Mouse (Mus musculus) intestine, embryonic 16.5 days (tissue): ENCODE measurements around the gene Fntb. TPM values are rescaled to one million over a fixed set of nuclear protein-coding genes. Genes with fewer than 3 reads are reported as not detected.
A peak's percentile ranks its signal among the peaks of the same experiment; 100 is the strongest.

Experiments used
- ATAC-seq: fragments of 200-750 bp; cut with Nextera tagmentation; 2 replicates; pipeline ENCODE4 v1.8.0; 2017; ENCODE audit warnings: moderate TSS enrichment, moderate library complexity
- H3K27ac ChIP-seq: fragments of 300-500 bp; sonication (generic); 2 replicates; pipeline ENCODE4 v1.5.1; 2014; ENCODE audit warnings: mild to moderate bottlenecking, low read length
- H3K27me3 ChIP-seq: fragments of 300-500 bp; sonication (generic); replicated peaks from 2 replicates; pipeline ENCODE4 v1.6.1; 2014; ENCODE audit warnings: low read length, control low read depth, mixed read lengths; ENCODE audit not compliant: control insufficient read depth, insufficient read depth
- H3K36me3 ChIP-seq: fragments of 300-500 bp; sonication (generic); 2 replicates; pipeline ENCODE4 v1.6.1; 2014; ENCODE audit warnings: low read length, control low read depth; ENCODE audit not compliant: control insufficient read depth, insufficient read depth
- H3K4me1 ChIP-seq: fragments of 300-500 bp; sonication (generic); 2 replicates; pipeline ENCODE4 v1.6.1; 2014; ENCODE audit warnings: low read length, control low read depth, mixed read lengths; ENCODE audit not compliant: control insufficient read depth, insufficient read depth
- H3K4me2 ChIP-seq: fragments of 300-500 bp; sonication (generic); 2 replicates; pipeline ENCODE4 v1.6.1; 2014; ENCODE audit warnings: low read depth, low read length, control low read depth
- H3K4me3 ChIP-seq: fragments of 300-500 bp; sonication (generic); 2 replicates; pipeline ENCODE4 v1.5.1; 2014; ENCODE audit warnings: mild to moderate bottlenecking, low read length
- H3K9ac ChIP-seq: fragments of 300-500 bp; sonication (generic); 2 replicates; pipeline ENCODE4 v1.6.1; 2014; ENCODE audit warnings: low read depth, low read length
- H3K9me3 ChIP-seq: fragments of 300-500 bp; sonication (generic); 2 replicates; pipeline ENCODE4 v1.6.1; 2016; ENCODE audit warnings: low read length, control low read depth; ENCODE audit not compliant: control insufficient read depth
- WGBS: fragments of 180-500 bp; shearing (Covaris S2); extraction: QIAGEN DNeasy Blood & Tissue Kit; methylation state at CpG from one replicate; pipeline ENCODE4 v1.1.7; 2014; 5-methylcytosine and 5-hydroxymethylcytosine counted together
- polyA plus RNA-seq: library from polyadenylated mRNA; unstranded; fragments of >200 nt; fragmentation: Nextera tagmentation; extraction: Ambion mirVana; gene quantifications from 2 replicates; pipeline ENCODE4 v1.2.1, GENCODE M21; 2015

Gene Fntb
- polyA plus RNA-seq, 1 experiment from 2014 or later = 29.5 TPM

- Histone ChIP-seq H3K9ac (no peak overlapping the region), H3K4me1 (peaks cover 2% of the 10 kb centered on the region; the same call in 1 of the 2 replicates), H3K27ac (no peak overlapping the region), H3K36me3 (peaks cover 2% of the 10 kb centered on the region; the same call in 1 of the 2 replicates), H3K4me3 (no peak overlapping the region), H3K27me3 (no peaks in the 10 kb centered on the region), H3K4me2 (no peak overlapping the region), H3K9me3 (no peaks in the 10 kb centered on the region)
- 0 out of 2 replicates have a peak, but pooled peaks have one; percentile 29 for ATAC-seq
- WGBS = 91% methylated on average over 11 of the region's 11 CpGs
Observed at GRCm38 (mm10) chr12:76889404-76890184, 124.2 kb downstream of the Fntb start.

- Histone ChIP-seq H3K27me3 (no peaks in the 10 kb centered on the region), H3K9me3 (no peaks in the 10 kb centered on the region), H3K4me1 (no peaks in the 10 kb centered on the region), H3K9ac (no peak overlapping the region), H3K4me3 (no peak overlapping the region), H3K36me3 (peaks cover 2% of the 10 kb centered on the region; the same call in 1 of the 2 replicates), H3K27ac (no peak overlapping the region), H3K4me2 (no peak overlapping the region)
- WGBS = 81% methylated on average over 3 of the region's 3 CpGs
- ATAC-seq = no peak
Observed at GRCm38 (mm10) chr12:76891160-76891559, 125.8 kb downstream of the Fntb start.

- Histone ChIP-seq H3K4me3 (no peak overlapping the region), H3K27ac (no peak overlapping the region), H3K4me1 (no peaks in the 10 kb centered on the region), H3K27me3 (no peaks in the 10 kb centered on the region), H3K9me3 (no peaks in the 10 kb centered on the region), H3K4me2 (no peak overlapping the region), H3K9ac (no peak overlapping the region), H3K36me3 (peaks cover 2% of the 10 kb centered on the region; the same call in 1 of the 2 replicates)
- WGBS = 83% methylated on average over 16 of the region's 16 CpGs
- peak; percentile 54 for ATAC-seq
Observed at GRCm38 (mm10) chr12:76892910-76893695, 127.7 kb downstream of the Fntb start.

GRCm38 (mm10) chr12:76894792-76895559, 129.6 kb downstream of the Fntb start:
- no peak overlapping the region for H3K27ac ChIP-seq
- no peaks in the 10 kb centered on the region for H3K9me3 ChIP-seq
- H3K4me1 ChIP-seq = no peaks in the 10 kb centered on the region
- WGBS = 73% methylated on average over 10 of the region's 10 CpGs
- H3K27me3 ChIP-seq = no peaks in the 10 kb centered on the region
- no peak overlapping the region for H3K9ac ChIP-seq
- H3K4me2 ChIP-seq = no peak overlapping the region
- H3K4me3 ChIP-seq = no peak overlapping the region
- ATAC-seq = no peak
- H3K36me3 ChIP-seq = peaks cover 2% of the 10 kb centered on the region; the same call in 1 of the 2 replicates

- no peaks in the 10 kb centered on the region for H3K4me1 ChIP-seq
Observed at GRCm38 (mm10) chr12:76895777-76896176, 130.4 kb downstream of the Fntb start.

GRCm38 (mm10) chr12:76896566-76896965, 131.2 kb downstream of the Fntb start:
- H3K4me2 ChIP-seq = no peak overlapping the region
- no peak overlapping the region for H3K27ac ChIP-seq
- no peak overlapping the region for H3K4me3 ChIP-seq
- no peaks in the 10 kb centered on the region for H3K27me3 ChIP-seq
- no peak overlapping the region for H3K9ac ChIP-seq
- H3K36me3 ChIP-seq = peaks cover 2% of the 10 kb centered on the region; the same call in 1 of the 2 replicates
- no peaks in the 10 kb centered on the region for H3K9me3 ChIP-seq
- H3K4me1 ChIP-seq = no peaks in the 10 kb centered on the region
- WGBS = 92% methylated on average over 4 of the region's 4 CpGs
- ATAC-seq = no peak

More at GRCm38 (mm10) chr12:76895777-76896176, 130.4 kb downstream of the Fntb start:
- no peak overlapping the region for H3K4me3 ChIP-seq
- H3K4me2 ChIP-seq = no peak overlapping the region
- no peak overlapping the region for H3K27ac ChIP-seq
- no peaks in the 10 kb centered on the region for H3K27me3 ChIP-seq
- H3K9ac ChIP-seq = no peak overlapping the region
- WGBS = 51% methylated on average over 7 of the region's 7 CpGs
- peaks cover 2% of the 10 kb centered on the region; the same call in 1 of the 2 replicates for H3K36me3 ChIP-seq
- peak; percentile 55 for ATAC-seq
- H3K9me3 ChIP-seq = no peaks in the 10 kb centered on the region

GRCm38 (mm10) chr12:76897006-76897405, 131.6 kb downstream of the Fntb start:
- no peaks in the 10 kb centered on the region for H3K4me1 ChIP-seq
- no peaks in the 10 kb centered on the region for H3K27me3 ChIP-seq
- no peak overlapping the region for H3K9ac ChIP-seq
- ATAC-seq = no peak
- H3K9me3 ChIP-seq = no peaks in the 10 kb centered on the region
- 90% methylated on average over 10 of the region's 10 CpGs for WGBS
- H3K27ac ChIP-seq = no peak overlapping the region
- no peak overlapping the region for H3K4me3 ChIP-seq
- no peak overlapping the region for H3K4me2 ChIP-seq
- no peaks in the 10 kb centered on the region; the same call in 1 of the 2 replicates for H3K36me3 ChIP-seq

GRCm38 (mm10) chr12:76898141-76898540, 132.8 kb downstream of the Fntb start:
- no peaks in the 10 kb centered on the region for H3K9me3 ChIP-seq
- no peaks in the 10 kb centered on the region; the same call in 1 of the 2 replicates for H3K36me3 ChIP-seq
- H3K27ac ChIP-seq = no peak overlapping the region
- H3K4me3 ChIP-seq = no peak overlapping the region
- H3K27me3 ChIP-seq = no peaks in the 10 kb centered on the region
- ATAC-seq = no peak
- H3K4me1 ChIP-seq = no peaks in the 10 kb centered on the region
- H3K9ac ChIP-seq = no peak overlapping the region
- H3K4me2 ChIP-seq = no peak overlapping the region
